Mouse (Mus musculus) heart, embryonic 10.5 days (tissue): Measurements from ENCODE around the gene Them7. TPM values are rescaled to one million over a fixed set of nuclear protein-coding genes. Genes with fewer than 3 reads are reported as not detected.
A peak's percentile ranks its signal among the peaks of the same experiment; 100 is the strongest.

Experiments
- DNase-seq: peaks from one replicate; pipeline ENCODE4 v3.0.0-alpha.2; 2017; ENCODE audit warnings: low spot score
- H3K27ac ChIP-seq: fragments of 300-500 bp; sonication (generic); 2 replicates; pipeline ENCODE4 v1.5.1; 2016; ENCODE audit warnings: mild to moderate bottlenecking
- H3K27me3 ChIP-seq: fragments of 300-500 bp; sonication (generic); 2 replicates; pipeline ENCODE4 v1.6.1; 2016; ENCODE audit warnings: mild to moderate bottlenecking; ENCODE audit not compliant: poor library complexity, insufficient read depth, severe bottlenecking
- H3K36me3 ChIP-seq: fragments of 300-500 bp; sonication (generic); 2 replicates; pipeline ENCODE4 v1.6.1; 2016; ENCODE audit warnings: mild to moderate bottlenecking, moderate library complexity
- H3K4me1 ChIP-seq: fragments of 300-500 bp; sonication (generic); 2 replicates; pipeline ENCODE4 v1.6.1; 2016; ENCODE audit warnings: mild to moderate bottlenecking
- H3K4me3 ChIP-seq: fragments of 300-500 bp; sonication (generic); 2 replicates; pipeline ENCODE4 v1.5.1; 2016; ENCODE audit warnings: mild to moderate bottlenecking, moderate library complexity
- H3K9me3 ChIP-seq: fragments of 300-500 bp; sonication (generic); 2 replicates; pipeline ENCODE4 v1.6.1; 2016; ENCODE audit warnings: mild to moderate bottlenecking, moderate library complexity
- WGBS: fragments of 180-500 bp; shearing (Covaris S2); methylation state at CpG from one replicate; pipeline ENCODE4 v1.1.7; 2016; 5-methylcytosine and 5-hydroxymethylcytosine counted together
- polyA plus RNA-seq: library from polyadenylated mRNA; unstranded; fragments of >200 nt; fragmentation: Nextera tagmentation; extraction: Ambion mirVana; gene quantifications from 2 replicates; pipeline ENCODE4 v1.2.1, GENCODE M21; 2016

Them7 gene
- polyA plus RNA-seq, 1 experiment from 2014 or later, result 2.7 TPM

DNA sequence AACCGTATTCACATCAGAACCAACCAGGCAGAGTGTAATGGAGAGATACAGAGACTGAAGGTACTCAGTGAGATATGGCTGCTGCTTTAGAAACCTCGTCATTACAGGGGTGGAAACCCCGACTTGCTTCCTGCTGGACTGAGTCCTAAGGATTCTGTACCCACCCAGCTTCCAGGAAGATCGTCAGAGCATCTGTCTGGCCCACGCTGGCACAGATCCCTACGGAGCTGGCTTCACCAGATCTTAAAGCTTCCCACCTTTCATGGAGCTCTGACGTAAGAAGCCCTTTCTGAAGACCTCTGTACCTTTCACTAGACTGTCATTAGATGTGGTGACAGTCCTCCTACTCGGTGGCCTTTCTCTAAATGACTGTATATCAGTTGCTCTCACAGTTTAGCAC, 109.0 kb downstream of the Them7 start:
- 63% methylated on average over 8 of the region's 8 CpGs for WGBS
- Histone ChIP-seq H3K4me1 (peaks cover 18% of the 10 kb centered on the region; the same call in 1 of the 2 replicates), H3K27ac (no peak overlapping the region), H3K27me3 (peaks cover 13% of the 10 kb centered on the region), H3K4me3 (no peak overlapping the region), H3K36me3 (no peaks in the 10 kb centered on the region), H3K9me3 (no peaks in the 10 kb centered on the region)
- no peak for DNase-seq

DNA sequence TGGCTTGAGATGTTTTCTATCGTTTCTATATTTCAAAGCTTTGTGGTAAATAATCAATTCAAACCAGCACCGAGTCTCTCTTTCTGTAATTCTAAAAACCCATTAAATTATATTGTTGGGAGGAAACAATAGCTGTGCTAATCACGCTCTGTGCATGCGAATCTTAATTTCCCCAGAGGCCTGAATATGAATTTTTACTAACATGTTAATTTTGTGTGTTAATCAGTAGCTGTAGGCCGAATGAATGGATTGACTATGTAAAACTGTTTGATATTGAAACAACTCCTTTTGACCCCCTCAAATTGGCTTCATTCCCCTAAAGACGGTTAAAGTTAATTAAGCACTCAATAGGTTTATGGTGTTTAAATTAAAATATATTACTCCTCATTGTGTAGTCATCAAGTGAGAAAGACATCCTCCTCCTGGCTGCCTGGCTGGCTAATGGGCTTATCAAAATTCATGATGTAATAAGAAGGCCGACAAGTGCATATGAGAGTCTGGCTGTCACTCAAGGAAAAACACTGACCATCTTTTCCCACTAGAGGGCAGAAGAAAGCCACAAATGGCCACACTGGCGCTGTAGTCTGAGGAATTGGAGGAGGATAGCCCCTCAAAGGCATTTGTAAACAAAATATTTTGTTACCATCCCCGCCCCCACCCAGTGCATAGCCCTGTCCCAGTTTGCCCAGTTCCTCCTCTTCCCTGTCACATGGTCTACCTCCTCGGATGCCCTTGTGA, 110.0 kb downstream of the Them7 start:
- no peak for DNase-seq
- no peaks in the 10 kb centered on the region for H3K9me3 ChIP-seq
- no peak overlapping the region for H3K27ac ChIP-seq
- no peaks in the 10 kb centered on the region for H3K36me3 ChIP-seq
- peaks cover 18% of the 10 kb centered on the region; the same call in 1 of the 2 replicates for H3K4me1 ChIP-seq
- peaks cover 13% of the 10 kb centered on the region for H3K27me3 ChIP-seq
- H3K4me3 ChIP-seq, result no peak overlapping the region
- 47% methylated on average over 10 of the region's 10 CpGs for WGBS

DNA sequence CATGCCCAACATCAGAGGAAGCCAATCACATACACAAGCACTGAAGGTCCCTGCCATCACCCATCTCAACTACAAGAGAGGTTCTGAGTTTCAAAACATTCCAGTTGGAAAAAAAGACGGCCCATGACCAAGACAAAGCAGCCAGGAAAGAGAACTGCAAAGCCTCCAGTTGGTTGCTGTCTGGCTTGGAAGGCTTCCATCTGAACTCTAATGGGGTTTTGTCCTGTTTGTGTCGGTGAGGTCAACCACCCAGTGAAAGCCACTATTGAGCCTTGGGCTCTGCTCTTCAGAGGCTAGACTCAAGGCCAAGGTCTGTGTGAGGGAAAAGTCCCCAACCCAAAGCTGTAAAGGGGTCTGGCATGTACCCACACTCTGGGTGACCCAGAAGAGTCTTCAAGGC, 111.5 kb downstream of the Them7 start:
- H3K9me3 ChIP-seq, result no peaks in the 10 kb centered on the region
- WGBS, result 70% methylated on average over 2 of the region's 2 CpGs
- no peak overlapping the region for H3K27ac ChIP-seq
- H3K4me1 ChIP-seq, result peaks cover 18% of the 10 kb centered on the region; the same call in 1 of the 2 replicates
- DNase-seq, result no peak
- H3K36me3 ChIP-seq, result no peaks in the 10 kb centered on the region
- peaks cover 13% of the 10 kb centered on the region for H3K27me3 ChIP-seq
- H3K4me3 ChIP-seq, result no peak overlapping the region

DNA sequence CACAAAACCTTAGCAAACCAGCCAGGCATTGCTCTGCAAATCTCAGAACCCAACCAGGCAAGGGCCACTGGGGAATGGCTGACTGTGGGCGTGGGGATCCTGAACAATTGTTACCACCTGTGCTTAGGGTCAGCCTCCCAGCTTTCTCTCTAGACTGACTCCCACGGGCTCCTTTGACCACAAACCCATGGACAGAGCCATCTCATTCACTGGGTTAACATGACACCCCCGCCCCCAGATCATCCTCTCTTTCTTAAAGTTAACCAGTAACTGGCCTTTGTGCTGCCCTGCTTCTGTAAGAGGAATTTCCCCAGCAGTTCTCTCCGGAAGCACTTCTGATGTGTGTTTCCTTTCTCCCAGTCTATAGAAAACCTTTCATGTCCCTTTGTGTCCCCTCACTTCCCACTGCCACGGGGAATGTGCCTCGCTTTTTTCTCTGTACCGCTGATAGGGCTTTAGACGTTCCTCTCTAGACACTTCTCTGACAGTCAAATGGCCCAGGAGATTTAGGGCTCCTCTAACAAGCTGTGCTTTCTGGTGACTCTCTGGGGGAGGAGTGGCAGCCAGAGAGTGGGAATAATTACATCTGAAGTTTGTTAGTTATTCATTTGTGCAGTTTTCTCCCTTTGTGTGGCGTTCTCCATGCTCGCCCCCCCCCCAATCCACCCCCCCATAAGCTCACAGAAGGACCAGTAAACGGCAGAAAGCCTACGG, 112.4 kb downstream of the Them7 start:
- Histone ChIP-seq H3K27me3 (peaks cover 12% of the 10 kb centered on the region), H3K4me3 (no peak overlapping the region), H3K4me1 (peaks cover 18% of the 10 kb centered on the region; the same call in 1 of the 2 replicates), H3K9me3 (no peaks in the 10 kb centered on the region), H3K27ac (no peak overlapping the region), H3K36me3 (no peaks in the 10 kb centered on the region)
- DNase-seq, result no peak
- WGBS, result 33% methylated on average over 12 of the region's 12 CpGs

DNA sequence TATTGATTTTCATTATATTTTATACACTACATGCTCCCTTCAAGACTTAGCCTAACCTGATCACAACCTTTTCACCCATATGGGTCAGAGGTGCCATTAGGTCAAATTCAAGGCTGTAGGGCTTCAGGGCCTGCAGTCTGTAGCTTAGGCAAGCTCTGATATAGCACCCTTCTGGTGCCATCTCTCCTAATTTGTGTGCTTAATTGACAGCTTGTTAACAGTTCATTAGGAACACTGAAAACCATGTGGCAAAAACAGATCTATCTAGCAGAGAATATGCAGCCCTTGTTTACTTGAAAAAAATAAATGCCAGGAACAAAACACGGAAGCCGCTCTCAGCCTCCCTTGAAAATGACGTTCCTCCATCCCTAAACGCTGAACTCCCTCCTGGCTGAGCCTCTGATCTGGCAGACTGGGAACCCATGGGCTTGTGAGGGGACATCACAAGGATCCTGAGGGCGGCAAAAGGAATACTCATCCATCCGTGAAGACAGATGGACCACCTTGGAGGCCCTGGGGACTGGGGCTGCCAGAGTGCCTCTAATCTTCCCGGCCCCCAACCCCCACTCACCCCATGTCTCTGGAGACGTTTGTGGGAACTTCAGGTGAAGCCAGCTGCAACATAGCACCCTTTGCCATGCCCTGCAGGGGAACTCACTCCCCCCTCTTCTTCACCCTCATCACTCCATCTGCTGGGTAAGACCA, 113.2 kb downstream of the Them7 start:
- DNase-seq, result no peak
- peaks cover 8% of the 10 kb centered on the region for H3K27me3 ChIP-seq
- H3K4me1 ChIP-seq, result peaks cover 18% of the 10 kb centered on the region; the same call in 1 of the 2 replicates
- H3K27ac ChIP-seq, result no peak overlapping the region
- no peaks in the 10 kb centered on the region for H3K36me3 ChIP-seq
- H3K9me3 ChIP-seq, result no peaks in the 10 kb centered on the region
- H3K4me3 ChIP-seq, result no peak overlapping the region
- WGBS, result 31% methylated on average over 8 of the region's 8 CpGs

DNA sequence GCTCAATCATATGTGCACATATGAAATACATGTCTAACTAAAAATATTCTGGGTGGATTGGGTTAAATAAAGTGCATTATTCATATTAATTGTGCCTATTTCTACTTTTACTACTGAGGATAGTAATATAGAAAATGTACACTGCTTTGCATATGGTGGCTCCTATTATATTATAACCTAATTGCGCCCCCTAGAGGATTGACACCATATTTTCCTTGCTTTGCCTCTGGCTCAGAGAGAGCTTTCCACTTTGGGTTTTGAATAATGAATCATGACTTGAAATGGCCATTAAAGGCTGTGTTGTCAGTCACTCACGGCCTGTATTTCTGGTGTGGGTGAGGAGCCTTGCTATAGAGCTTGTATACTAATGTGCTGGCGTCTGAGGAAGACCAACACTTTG, 115.9 kb downstream of the Them7 start:
- 63% methylated on average over 3 of the region's 3 CpGs for WGBS
- no peaks in the 10 kb centered on the region for H3K36me3 ChIP-seq
- H3K27me3 ChIP-seq, result no peaks in the 10 kb centered on the region

DNA sequence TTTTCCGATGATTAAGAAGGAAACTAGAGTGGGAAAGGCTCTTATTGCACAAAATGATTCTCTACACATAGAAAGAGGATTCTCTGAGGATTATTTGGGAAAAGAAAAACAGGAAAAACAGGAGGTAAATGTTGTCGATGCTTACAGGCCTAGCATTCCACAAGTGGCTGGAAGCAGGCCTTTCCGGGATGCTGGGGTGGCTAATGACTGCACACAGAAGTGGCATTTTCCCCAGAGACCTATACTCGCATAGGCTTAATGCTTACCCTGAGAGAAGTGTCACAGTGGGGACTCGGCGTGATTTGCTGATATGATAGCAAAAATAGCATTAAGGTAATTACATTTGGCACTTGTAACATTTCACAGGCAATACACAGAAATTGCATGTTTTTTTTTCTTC, 124.8 kb downstream of the Them7 start:
- H3K4me1 ChIP-seq, result peaks cover 21% of the 10 kb centered on the region
- no peak overlapping the region for H3K4me3 ChIP-seq
- peak; percentile 59 for DNase-seq
- no peaks in the 10 kb centered on the region for H3K27me3 ChIP-seq
- H3K9me3 ChIP-seq, result no peaks in the 10 kb centered on the region
- H3K36me3 ChIP-seq, result no peaks in the 10 kb centered on the region
- H3K27ac ChIP-seq, result no peak overlapping the region
- 65% methylated on average over 6 of the region's 6 CpGs for WGBS

More for the DNA sequence above, 115.9 kb downstream of the Them7 start:
- no peak for DNase-seq
- Histone ChIP-seq H3K4me1 (peaks cover 12% of the 10 kb centered on the region; the same call in 1 of the 2 replicates), H3K9me3 (no peaks in the 10 kb centered on the region), H3K27ac (no peak overlapping the region), H3K4me3 (no peak overlapping the region)

DNA sequence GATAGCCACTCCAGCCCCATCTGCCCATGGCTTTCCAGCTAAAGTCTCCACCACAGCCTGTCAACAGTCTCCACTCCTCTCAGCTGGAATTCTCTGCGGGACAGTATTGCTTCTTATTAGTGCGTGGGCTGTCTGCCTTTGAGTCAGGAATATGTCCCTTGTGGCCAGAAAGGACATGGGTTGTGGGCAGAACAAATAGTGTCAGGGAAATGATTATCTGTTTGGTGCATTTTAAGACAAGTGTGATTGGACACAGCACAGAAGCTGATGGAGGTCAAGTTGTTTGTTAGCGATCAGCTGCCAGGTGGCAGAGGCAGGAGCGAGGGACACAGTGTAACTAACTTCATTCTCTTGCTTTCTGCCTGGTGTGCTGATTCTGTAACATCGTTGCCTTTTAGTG, 132.7 kb downstream of the Them7 start:
- H3K9me3 ChIP-seq, result no peaks in the 10 kb centered on the region
- 47% methylated on average over 5 of the region's 5 CpGs for WGBS
- no peak overlapping the region for H3K4me3 ChIP-seq
- no peaks in the 10 kb centered on the region for H3K27me3 ChIP-seq
- DNase-seq, result no peak
- H3K4me1 ChIP-seq, result peaks cover 18% of the 10 kb centered on the region; the same call in 1 of the 2 replicates
- H3K27ac ChIP-seq, result no peak overlapping the region
- H3K36me3 ChIP-seq, result no peaks in the 10 kb centered on the region

DNA sequence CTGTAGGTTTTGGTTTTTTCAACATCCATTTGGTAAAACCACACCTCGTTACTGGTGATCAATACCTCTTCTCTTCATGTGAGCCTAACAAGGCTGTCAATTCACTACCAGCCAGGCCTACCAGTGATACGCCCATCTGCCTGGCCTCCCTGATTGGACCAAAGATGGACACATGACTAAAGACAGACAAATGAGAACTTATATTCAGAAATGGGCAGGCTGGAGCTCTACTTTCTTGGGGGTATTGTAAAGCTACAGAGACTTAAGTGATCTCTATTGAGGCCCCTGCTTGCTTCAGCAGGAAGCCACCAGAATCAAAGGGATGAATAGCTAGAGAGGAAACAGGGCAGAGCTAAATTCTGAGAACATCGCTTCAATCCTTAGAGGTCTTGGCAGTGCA, 133.9 kb downstream of the Them7 start:
- no peak for DNase-seq
- 82% methylated on average over 3 of the region's 3 CpGs for WGBS
- Histone ChIP-seq H3K4me1 (peaks cover 18% of the 10 kb centered on the region; the same call in 1 of the 2 replicates), H3K36me3 (no peaks in the 10 kb centered on the region), H3K9me3 (no peaks in the 10 kb centered on the region), H3K4me3 (no peak overlapping the region), H3K27ac (no peak overlapping the region), H3K27me3 (no peaks in the 10 kb centered on the region)

DNA sequence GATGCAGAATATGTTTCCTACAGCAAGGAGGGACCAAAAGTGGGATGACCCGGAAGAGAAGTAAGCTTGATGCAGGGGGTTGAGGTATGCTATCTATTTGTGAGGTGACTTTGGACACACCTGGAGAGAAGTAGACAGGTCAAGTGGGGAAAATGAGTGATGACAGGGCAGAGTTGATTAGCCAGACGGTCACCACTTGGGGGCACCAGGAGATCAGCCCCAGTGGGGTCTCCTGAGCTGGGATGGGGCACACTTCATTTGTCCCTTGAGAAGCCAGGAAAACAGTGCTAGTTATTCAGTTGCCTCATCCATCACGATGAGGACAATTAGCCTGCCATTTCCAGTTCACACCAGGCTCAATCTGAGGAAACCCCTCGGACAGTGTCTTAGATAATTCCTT, 143.5 kb downstream of the Them7 start:
- Histone ChIP-seq H3K4me1 (peaks cover 5% of the 10 kb centered on the region; the same call in 1 of the 2 replicates), H3K27me3 (peaks cover 12% of the 10 kb centered on the region; the same call in 1 of the 2 replicates), H3K9me3 (no peaks in the 10 kb centered on the region), H3K4me3 (no peak overlapping the region), H3K27ac (no peak overlapping the region), H3K36me3 (no peaks in the 10 kb centered on the region)
- no peak for DNase-seq
- 33% methylated on average over 4 of the region's 4 CpGs for WGBS

DNA sequence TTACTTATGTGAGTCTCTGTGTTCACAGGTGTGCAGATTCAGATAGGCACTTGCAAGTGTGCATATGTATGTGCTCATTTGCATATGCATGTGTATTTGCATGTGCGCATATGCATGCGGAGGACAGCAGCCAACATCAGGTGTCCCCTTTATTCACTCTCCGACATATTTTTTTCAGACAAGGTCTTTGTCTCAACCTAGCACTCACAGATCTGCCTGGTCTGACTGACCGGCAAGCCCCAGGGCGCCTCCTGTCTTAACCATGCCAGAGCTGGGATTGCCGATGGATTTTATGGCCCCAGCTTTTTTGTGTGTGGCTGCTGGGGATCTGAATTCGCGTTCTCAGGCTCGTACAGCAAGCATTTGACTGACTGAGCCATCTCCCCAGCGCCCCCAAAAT, 146.1 kb downstream of the Them7 start:
- no peak for DNase-seq
- H3K36me3 ChIP-seq, result no peaks in the 10 kb centered on the region
- H3K4me3 ChIP-seq, result peak overlapping the region; percentile 48
- no peaks in the 10 kb centered on the region for H3K9me3 ChIP-seq
- H3K4me1 ChIP-seq, result peaks cover 5% of the 10 kb centered on the region; the same call in 1 of the 2 replicates
- H3K27ac ChIP-seq, result peak overlapping the region; percentile 39; the same call in 1 of the 2 replicates
- H3K27me3 ChIP-seq, result peaks cover 22% of the 10 kb centered on the region; the same call in 1 of the 2 replicates
- 21% methylated on average over 10 of the region's 10 CpGs for WGBS

DNA sequence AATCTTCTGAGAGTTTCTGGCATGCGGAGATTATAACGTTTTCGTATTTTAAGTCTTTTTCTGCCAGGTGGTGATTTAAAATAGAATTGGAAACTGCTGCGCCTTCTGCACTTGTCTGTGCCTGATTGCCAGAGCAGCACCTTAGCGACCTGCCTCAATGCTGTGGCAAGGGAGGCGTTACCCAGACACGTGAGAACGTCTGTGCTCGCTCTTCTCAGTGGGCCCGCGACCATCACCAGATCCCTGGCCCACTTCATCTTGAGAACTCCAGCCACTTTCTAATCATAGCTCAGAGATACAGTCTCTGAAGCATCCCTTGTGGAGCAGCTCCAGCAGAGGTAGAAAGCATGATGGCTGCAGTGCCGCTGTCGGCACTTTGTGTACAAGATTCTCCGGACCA, 146.6 kb downstream of the Them7 start:
- Histone ChIP-seq H3K27ac (peak overlapping the region; percentile 39; the same call in 1 of the 2 replicates), H3K36me3 (no peaks in the 10 kb centered on the region), H3K27me3 (peaks cover 22% of the 10 kb centered on the region; the same call in 1 of the 2 replicates), H3K4me3 (peak overlapping the region; percentile 48), H3K4me1 (peaks cover 5% of the 10 kb centered on the region; the same call in 1 of the 2 replicates), H3K9me3 (no peaks in the 10 kb centered on the region)
- 28% methylated on average over 14 of the region's 14 CpGs for WGBS
- DNase-seq, result no peak
